Comparison of ENCODE assay signal across 7 mouse cellular contexts in the genomic region with DNA sequence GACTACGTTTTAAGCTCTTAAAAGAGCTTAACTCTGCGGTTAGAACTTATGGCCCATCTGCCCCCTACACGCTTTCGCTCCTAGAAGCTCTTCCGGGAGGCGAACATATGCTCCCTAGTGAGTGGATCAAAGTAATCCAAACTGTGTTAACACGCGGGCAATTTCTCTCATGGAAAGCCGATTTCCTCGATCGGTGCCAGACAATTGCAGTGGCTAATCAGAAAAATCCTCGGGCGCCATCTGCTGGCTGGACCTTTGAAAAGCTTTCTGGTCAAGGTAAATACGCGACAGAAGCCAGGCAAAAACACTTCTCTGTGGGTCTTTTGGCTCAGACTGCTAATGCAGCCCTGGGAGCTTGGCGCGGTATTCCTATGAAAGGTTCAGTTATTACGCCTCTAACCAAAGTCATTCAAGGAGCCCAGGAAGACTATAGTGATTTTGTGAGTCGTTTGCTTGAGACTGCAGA. TPM values are rescaled to one million over a fixed set of nuclear protein-coding genes. Genes with fewer than 3 reads are reported as not detected.
A peak's percentile ranks its signal among the peaks of the same experiment; 100 is the strongest.
DNase-seq lines count a peak whose midpoint lies in the region; ATAC-seq lines count a peak whose summit lies in the region.

No protein-coding gene starts in this region.

- no peaks in the 10 kb centered on the region for H3K36me3 ChIP-seq in intestine, embryonic 15.5 days
- no peaks in the 10 kb centered on the region for H3K36me3 ChIP-seq in midbrain, embryonic 10.5 days

- peak overlapping the region; percentile 89 for H3K27ac ChIP-seq in intestine, embryonic 15.5 days
- peak overlapping the region; percentile 89 for H3K27ac ChIP-seq in midbrain, embryonic 10.5 days (replicated peaks)

- H3K27me3 ChIP-seq in intestine, embryonic 15.5 days (replicated peaks) = no peaks in the 10 kb centered on the region
- H3K27me3 ChIP-seq in midbrain, embryonic 10.5 days (ENCODE audit: low read depth, poor library complexity, severe bottlenecking) = peaks cover 48% of the 10 kb centered on the region

- WGBS in intestine, embryonic 15.5 days = under 1% methylated on average over 19 of the region's 19 CpGs
- under 1% methylated on average over 19 of the region's 19 CpGs for WGBS in midbrain, embryonic 10.5 days

- peaks cover 12% of the 10 kb centered on the region; the same call in 1 of the 2 replicates for H3K4me1 ChIP-seq in intestine, embryonic 15.5 days (replicated peaks)
- peaks cover 21% of the 10 kb centered on the region for H3K4me1 ChIP-seq in midbrain, embryonic 10.5 days

- peak overlapping the region; percentile 67 for H3K9ac ChIP-seq in intestine, embryonic 15.5 days

- H3K4me3 ChIP-seq in intestine, embryonic 15.5 days (replicated peaks) = peak overlapping the region; percentile 53
- H3K4me3 ChIP-seq in midbrain, embryonic 10.5 days = peak overlapping the region; percentile 67

- peak; percentile 80 for ATAC-seq in intestine, embryonic 15.5 days

- H3K4me2 ChIP-seq in intestine, embryonic 15.5 days (replicated peaks) = peak overlapping the region; percentile 85

- no peaks in the 10 kb centered on the region for H3K9me3 ChIP-seq in intestine, embryonic 15.5 days
- no peaks in the 10 kb centered on the region for H3K9me3 ChIP-seq in midbrain, embryonic 10.5 days (replicated peaks)

- intact Hi-C loops in gastrocnemius, postnatal 36 days (cut with DNase I) = no loop called here
- intact Hi-C loops in left cerebral cortex, postnatal 25 days (cut with DNase I) = no loop called here

- DNase-seq in adrenal gland, adult 2 months = peak; percentile 93
- DNase-seq in embryo, embryonic 11.5 days (ENCODE audit: low read depth, low spot score) = peak; percentile 90
- DNase-seq in gastrocnemius, postnatal 36 days = peak; percentile 86 to 87
- DNase-seq in left cerebral cortex, postnatal 25 days (ENCODE audit: low spot score in 2 of 2) = peak; percentile 88 to 91
- DNase-seq in midbrain, embryonic 10.5 days (ENCODE audit: low spot score) = peak; percentile 93
- peak; percentile 98 for DNase-seq in right cerebral cortex, postnatal 4 days

RNA-seq across cellular contexts. Expression of a gene that starts 10.5 kb away (rescaled TPM):
- not detected for total RNA-seq in adrenal gland, adult 2 months (2021)
- not detected in 2 replicates for polyA plus RNA-seq in adrenal gland, adult 2 months (2012; rRNA removed)
- total RNA-seq in gastrocnemius, postnatal 36 days (2021) = not detected
- not detected in 2 replicates for polyA plus RNA-seq in intestine, embryonic 15.5 days (2015; fragmentation: Nextera tagmentation; extraction: Ambion mirVana)
- total RNA-seq in left cerebral cortex, postnatal 25 days (2021) = not detected
- polyA plus RNA-seq in midbrain, embryonic 10.5 days (2016; fragmentation: Nextera tagmentation; extraction: Ambion mirVana) = not detected in 2 replicates

RNA-seq across cellular contexts. Expression of a gene that starts 12.3 kb away (rescaled TPM):
- not detected for total RNA-seq in adrenal gland, adult 2 months (2021)
- not detected in 2 replicates for polyA plus RNA-seq in adrenal gland, adult 2 months (2012; rRNA removed)
- not detected for total RNA-seq in gastrocnemius, postnatal 36 days (2021)
- not detected in 2 replicates for polyA plus RNA-seq in intestine, embryonic 15.5 days (2015; fragmentation: Nextera tagmentation; extraction: Ambion mirVana)
- total RNA-seq in left cerebral cortex, postnatal 25 days (2021) = not detected
- not detected in 2 replicates for polyA plus RNA-seq in midbrain, embryonic 10.5 days (2016; fragmentation: Nextera tagmentation; extraction: Ambion mirVana)

RNA-seq across cellular contexts. Expression of a gene that starts 18.7 kb away (rescaled TPM):
- not detected for total RNA-seq in adrenal gland, adult 2 months (2021)
- not detected in 2 replicates for polyA plus RNA-seq in adrenal gland, adult 2 months (2012; rRNA removed)
- not detected for total RNA-seq in gastrocnemius, postnatal 36 days (2021)
- polyA plus RNA-seq in intestine, embryonic 15.5 days (2015; fragmentation: Nextera tagmentation; extraction: Ambion mirVana) = not detected in 2 replicates
- total RNA-seq in left cerebral cortex, postnatal 25 days (2021) = not detected
- polyA plus RNA-seq in midbrain, embryonic 10.5 days (2016; fragmentation: Nextera tagmentation; extraction: Ambion mirVana) = not detected in 2 replicates

RNA-seq across cellular contexts. Expression of a gene that starts 26.5 kb away (rescaled TPM):
- total RNA-seq in adrenal gland, adult 2 months (2021) = not detected
- not detected in 2 replicates for polyA plus RNA-seq in adrenal gland, adult 2 months (2012; rRNA removed)
- total RNA-seq in gastrocnemius, postnatal 36 days (2021) = not detected
- not detected in 2 replicates for polyA plus RNA-seq in intestine, embryonic 15.5 days (2015; fragmentation: Nextera tagmentation; extraction: Ambion mirVana)
- not detected for total RNA-seq in left cerebral cortex, postnatal 25 days (2021)
- polyA plus RNA-seq in midbrain, embryonic 10.5 days (2016; fragmentation: Nextera tagmentation; extraction: Ambion mirVana) = not detected in 2 replicates

RNA-seq across cellular contexts. Expression of a gene that starts 43.8 kb away (rescaled TPM):
- not detected for total RNA-seq in adrenal gland, adult 2 months (2021)
- polyA plus RNA-seq in adrenal gland, adult 2 months (2012; rRNA removed) = not detected in 2 replicates
- not detected for total RNA-seq in gastrocnemius, postnatal 36 days (2021)
- polyA plus RNA-seq in intestine, embryonic 15.5 days (2015; fragmentation: Nextera tagmentation; extraction: Ambion mirVana) = not detected in 2 replicates
- not detected for total RNA-seq in left cerebral cortex, postnatal 25 days (2021)
- polyA plus RNA-seq in midbrain, embryonic 10.5 days (2016; fragmentation: Nextera tagmentation; extraction: Ambion mirVana) = not detected in 2 replicates

Comparison
In these comparisons a context has a peak if more than half of its experiments do, and no peak if none do; other contexts are left out.
1. Peak in every context shown above with its lines: DNase-seq, ATAC-seq, H3K4me3 ChIP-seq and H3K27ac ChIP-seq.